ENCODE assay signal across 8 mouse cellular contexts in genomic region chr5:53523046-53523445, GRCm38 (mm10). TPM values are rescaled to one million over a fixed set of nuclear protein-coding genes. Genes with fewer than 3 reads are reported as not detected.
A peak's percentile ranks its signal among the peaks of the same experiment; 100 is the strongest.
DNase-seq lines count a peak whose midpoint lies in the region; ATAC-seq lines count a peak whose summit lies in the region.

No protein-coding gene starts in this region.

- H3K4me2 ChIP-seq in kidney, embryonic 15.5 days: no peak overlapping the region
- no peak overlapping the region for H3K4me2 ChIP-seq in neural tube, embryonic 14.5 days (ENCODE audit: low read depth, low read length)

- H3K4me3 ChIP-seq in kidney, embryonic 15.5 days (replicated peaks): no peak overlapping the region
- no peak overlapping the region for H3K4me3 ChIP-seq in neural tube, embryonic 14.5 days (ENCODE audit: low read depth, low read length)

- no peaks in the 10 kb centered on the region for H3K9me3 ChIP-seq in kidney, embryonic 15.5 days (replicated peaks)
- no peaks in the 10 kb centered on the region for H3K9me3 ChIP-seq in neural tube, embryonic 14.5 days (ENCODE audit: control insufficient read depth, low read length)

- H3K36me3 ChIP-seq in kidney, embryonic 15.5 days: no peaks in the 10 kb centered on the region
- no peaks in the 10 kb centered on the region for H3K36me3 ChIP-seq in neural tube, embryonic 14.5 days (ENCODE audit: control insufficient read depth, insufficient read depth, low read length)

- ATAC-seq in kidney, embryonic 15.5 days (replicated peaks; ENCODE audit: low FRiP score): no peak
- peak; percentile 23; the same call in 1 of the 2 replicates for ATAC-seq in neural tube, embryonic 14.5 days (ENCODE audit: low read depth)

- no peak overlapping the region for H3K9ac ChIP-seq in kidney, embryonic 15.5 days
- H3K9ac ChIP-seq in neural tube, embryonic 14.5 days (replicated peaks; ENCODE audit: low read depth, low read length): no peak overlapping the region

- H3K4me1 ChIP-seq in kidney, embryonic 15.5 days: peaks cover 10% of the 10 kb centered on the region
- H3K4me1 ChIP-seq in neural tube, embryonic 14.5 days (ENCODE audit: control insufficient read depth, insufficient read depth, low read length): 0 out of 2 replicates have a peak, but pooled peaks cover 3% of the 10 kb centered on the region

- 33% methylated on average over 3 of the region's 3 CpGs for WGBS in kidney, embryonic 15.5 days
- WGBS in neural tube, embryonic 14.5 days: 40% methylated on average over 3 of the region's 3 CpGs

- no peaks in the 10 kb centered on the region for H3K27me3 ChIP-seq in kidney, embryonic 15.5 days
- H3K27me3 ChIP-seq in neural tube, embryonic 14.5 days (ENCODE audit: control insufficient read depth, insufficient read depth, low read length): no peaks in the 10 kb centered on the region

- H3K27ac ChIP-seq in kidney, embryonic 15.5 days: no peak overlapping the region
- H3K27ac ChIP-seq in neural tube, embryonic 14.5 days (ENCODE audit: low read depth, low read length): no peak overlapping the region

- DNase-seq in kidney, adult 9 months: peak; percentile 19
- DNase-seq in adrenal gland, postnatal 4 days (ENCODE audit: low spot score in 2 of 2): peak; percentile 24 to 40
- peak; percentile 33 for DNase-seq in heart, adult 8-10 months (ENCODE audit: low spot score)
- peak; percentile 68 to 76 for DNase-seq in kidney, postnatal 4 days
- DNase-seq in spleen, postnatal 36 days (ENCODE audit: low spot score in 2 of 2): no peak
- no peak for DNase-seq in B cell, adult 2 months

RNA-seq across cellular contexts. Expression of gene Rbpj, which starts 57.1 kb away (rescaled TPM):
- polyA plus RNA-seq in kidney, embryonic 15.5 days (2015; fragmentation: Nextera tagmentation; extraction: Ambion mirVana): 33.1 and 36.7 TPM in 2 replicates
- total RNA-seq in adrenal gland, postnatal 4 days (2021): 10 to 100 TPM; 54.6 to 62.2 TPM
- 10 to 100 TPM; 23.6 to 26.3 (median 25.9) TPM for total RNA-seq in heart, adult 8-10 months (2022)
- 35.8 and 48.5 TPM in 2 replicates for polyA plus RNA-seq in neural tube, embryonic 14.5 days (2014; fragmentation: Nextera tagmentation; extraction: Ambion mirVana)

Comparison
In these comparisons a context has a peak if more than half of its experiments do, and no peak if none do; other contexts are left out.
1. DNase-seq: peak in kidney, adult 9 months (single experiment), adrenal gland, postnatal 4 days (2 of 2), heart, adult 8-10 months (single experiment) and kidney, postnatal 4 days (2 of 2); none in spleen, postnatal 36 days (0 of 2) and B cell, adult 2 months (0 of 2).